Mouse (Mus musculus): ENCODE data around the gene Tada2a.

Gene Tada2a

GRCm38 (mm10) chr11:84113623-84114022 is 15.8 kb downstream of the Tada2a start:
- DNase-seq (ENCODE audit: low spot score in 2 of 2) = no peak

- no peak for DNase-seq (ENCODE audit: low spot score in 2 of 2)
These were observed 22.3 kb downstream of the Tada2a start for GRCm38 (mm10) chr11:84107137-84107536.

DNA sequence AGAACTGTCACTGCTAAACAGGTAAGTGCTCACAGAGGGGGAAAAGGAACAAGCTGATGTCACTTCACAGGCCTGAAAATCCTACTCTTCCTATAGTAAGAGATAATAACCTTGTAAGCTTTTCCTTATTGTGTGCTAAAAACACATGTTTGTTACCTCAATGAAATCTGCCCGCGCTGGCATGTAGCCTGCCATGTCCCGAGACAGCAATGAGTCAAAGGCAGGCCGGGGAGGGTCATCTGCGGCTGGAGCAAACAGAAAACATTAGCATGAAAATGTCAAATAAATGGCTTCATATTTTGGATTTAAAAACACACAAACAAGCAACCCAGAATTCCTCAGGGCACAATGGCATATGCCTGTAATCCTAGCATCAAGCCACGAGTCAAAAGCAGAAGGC is 25.4 kb downstream of the Tada2a start:
- DNase-seq (ENCODE audit: low spot score in 2 of 2) = no peak

GRCm38 (mm10) chr11:84101182-84101581 is 28.2 kb downstream of the Tada2a start:
- no peak for DNase-seq (ENCODE audit: low spot score in 2 of 2)

- no peak for DNase-seq (ENCODE audit: low spot score in 2 of 2)
These were observed 32.0 kb downstream of the Tada2a start for GRCm38 (mm10) chr11:84097251-84097998.

DNA sequence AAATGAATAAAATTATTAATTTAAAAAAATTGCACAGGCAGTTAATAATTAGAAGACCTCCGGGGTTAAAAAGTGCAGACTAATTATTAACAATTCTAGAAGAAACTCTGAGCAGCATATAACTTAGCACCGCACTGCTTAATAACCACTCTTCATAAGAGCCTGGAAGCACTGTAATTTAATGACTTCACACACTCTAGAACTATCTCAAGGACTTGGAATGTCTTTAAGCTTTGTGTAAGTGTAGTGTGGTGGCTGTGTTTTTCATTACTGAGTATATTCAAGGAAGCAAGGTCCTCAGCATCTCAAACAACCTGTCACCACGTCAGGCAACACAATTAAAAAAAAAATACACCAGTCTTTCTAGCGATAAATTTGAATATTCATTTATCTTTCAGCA is 34.3 kb downstream of the Tada2a start:
- no peak for DNase-seq (ENCODE audit: low spot score in 2 of 2)

GRCm38 (mm10) chr11:84090572-84090971 is 38.8 kb downstream of the Tada2a start:
- no peak for DNase-seq (ENCODE audit: low spot score in 2 of 2)

GRCm38 (mm10) chr11:84081901-84082300 is 47.5 kb downstream of the Tada2a start:
- DNase-seq (ENCODE audit: low spot score in 2 of 2) = no peak

- no peak for DNase-seq (ENCODE audit: low spot score in 2 of 2)
These were observed 49.1 kb downstream of the Tada2a start for GRCm38 (mm10) chr11:84080327-84080726.

DNA sequence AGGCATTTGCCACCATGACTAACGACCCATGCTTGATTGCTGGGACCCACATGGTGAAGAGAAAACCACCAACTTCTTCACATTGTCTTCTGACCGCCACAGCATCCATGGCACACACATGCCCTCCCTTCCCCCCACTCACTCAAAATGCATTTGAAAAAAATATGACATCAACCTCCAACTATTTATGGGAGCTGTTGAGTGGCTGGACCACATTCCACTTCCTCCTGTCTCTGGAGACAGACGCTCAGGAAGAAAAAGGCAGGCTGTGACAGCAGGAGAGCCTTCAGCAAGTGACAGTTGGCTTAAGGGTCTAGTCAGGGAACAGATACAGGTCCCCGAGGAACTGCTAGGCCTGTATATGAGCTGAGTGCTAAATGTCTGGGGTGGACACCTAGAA is 49.5 kb downstream of the Tada2a start:
- no peak for DNase-seq (ENCODE audit: low spot score in 2 of 2)

- no peak for DNase-seq (ENCODE audit: low spot score in 2 of 2)
These were observed 50.0 kb downstream of the Tada2a start for GRCm38 (mm10) chr11:84079361-84079760.

DNA sequence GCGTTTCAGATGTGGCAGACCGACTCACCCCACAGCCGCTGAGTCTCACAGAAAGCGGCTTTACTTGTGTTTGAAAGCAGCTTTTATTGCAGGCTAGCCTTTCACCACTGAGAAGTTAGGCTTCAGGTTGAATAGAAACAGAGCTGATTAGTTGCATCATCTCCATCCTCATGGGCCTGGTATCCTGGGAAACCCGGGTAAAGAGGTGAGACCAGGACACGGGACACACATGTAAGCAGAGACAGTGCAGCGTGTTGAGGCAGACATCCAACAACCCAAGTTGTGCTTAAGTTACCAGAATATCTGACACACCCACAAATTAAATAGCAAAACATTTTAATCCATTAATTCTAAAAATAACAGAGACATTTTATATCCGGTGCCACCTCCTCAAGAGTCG is 50.8 kb downstream of the Tada2a start:
- no peak for DNase-seq (ENCODE audit: low spot score in 2 of 2)

DNA sequence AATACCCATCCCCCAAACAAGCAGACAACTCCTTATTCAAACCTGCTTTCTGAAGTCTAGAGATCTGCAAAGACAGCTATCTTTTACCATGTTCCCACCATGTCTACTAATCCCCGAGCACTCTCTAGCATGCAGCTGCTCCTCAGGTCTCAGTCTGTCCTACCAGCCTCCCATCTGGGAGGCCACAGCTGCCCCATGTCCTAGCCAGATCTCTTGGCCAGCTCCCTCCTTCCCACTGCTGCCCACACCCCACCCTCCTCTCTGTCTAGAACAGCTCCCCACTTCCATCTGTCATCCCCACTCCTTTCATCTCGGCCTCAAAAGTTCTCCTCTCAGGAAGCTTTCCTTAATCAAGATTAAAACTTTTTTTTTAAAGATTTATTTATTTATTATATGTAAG is 52.4 kb downstream of the Tada2a start:
- DNase-seq (ENCODE audit: low spot score in 2 of 2) = no peak

DNA sequence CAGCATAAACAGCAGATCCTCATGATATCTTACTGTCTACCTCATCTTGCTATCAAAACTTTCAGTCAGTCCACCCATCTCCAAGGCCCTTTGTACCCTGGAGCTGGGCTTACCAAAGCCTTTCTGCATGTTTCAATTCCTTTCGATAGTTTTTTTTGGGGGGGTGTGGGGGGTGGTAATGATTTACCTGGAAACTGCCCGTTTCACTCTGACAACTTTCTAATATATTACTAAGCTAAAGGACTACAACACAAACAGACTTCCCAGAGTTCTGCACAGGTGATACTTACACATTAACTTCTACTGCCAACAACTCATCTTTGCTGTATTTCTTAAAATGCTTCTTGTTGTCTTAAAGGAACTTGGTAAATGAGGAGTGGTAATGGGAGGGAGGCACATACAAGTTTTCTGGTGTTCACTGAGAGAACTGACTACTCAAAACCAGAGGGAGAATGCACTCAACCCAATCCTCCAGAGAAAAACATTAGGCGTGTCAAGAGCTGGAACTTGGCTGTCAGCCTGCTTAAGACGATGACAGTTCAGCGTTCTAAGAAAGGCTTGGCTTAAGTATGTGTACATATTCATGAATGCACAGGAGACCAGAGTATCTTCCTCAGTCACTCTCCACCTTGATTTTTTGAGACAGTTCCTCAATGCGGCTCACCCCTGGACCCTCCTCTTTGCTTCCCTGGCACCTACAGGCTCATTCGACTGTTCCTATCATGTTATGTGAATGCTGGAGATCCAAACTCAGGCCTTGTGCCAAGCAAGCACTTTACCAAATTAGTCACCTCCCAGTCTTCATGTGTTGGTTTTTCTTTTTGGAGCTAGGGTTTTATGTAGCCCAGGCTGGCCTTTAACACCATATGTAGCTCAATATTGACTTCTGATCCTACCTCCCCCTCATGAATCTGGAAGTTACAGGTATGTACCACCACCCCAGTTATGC is 55.3 kb downstream of the Tada2a start:
- DNase-seq (ENCODE audit: low spot score in 2 of 2) = no peak

GRCm38 (mm10) chr11:84072904-84073651 is 56.3 kb downstream of the Tada2a start:
- DNase-seq (ENCODE audit: low spot score in 2 of 2) = peak; percentile 32 to 53

GRCm38 (mm10) chr11:84069034-84069370 is 60.4 kb downstream of the Tada2a start, which contains the start of gene Dusp14:
Dusp14 (minus strand) TSS chr11:84069261.
- no peak for DNase-seq (ENCODE audit: low spot score in 2 of 2)

DNA sequence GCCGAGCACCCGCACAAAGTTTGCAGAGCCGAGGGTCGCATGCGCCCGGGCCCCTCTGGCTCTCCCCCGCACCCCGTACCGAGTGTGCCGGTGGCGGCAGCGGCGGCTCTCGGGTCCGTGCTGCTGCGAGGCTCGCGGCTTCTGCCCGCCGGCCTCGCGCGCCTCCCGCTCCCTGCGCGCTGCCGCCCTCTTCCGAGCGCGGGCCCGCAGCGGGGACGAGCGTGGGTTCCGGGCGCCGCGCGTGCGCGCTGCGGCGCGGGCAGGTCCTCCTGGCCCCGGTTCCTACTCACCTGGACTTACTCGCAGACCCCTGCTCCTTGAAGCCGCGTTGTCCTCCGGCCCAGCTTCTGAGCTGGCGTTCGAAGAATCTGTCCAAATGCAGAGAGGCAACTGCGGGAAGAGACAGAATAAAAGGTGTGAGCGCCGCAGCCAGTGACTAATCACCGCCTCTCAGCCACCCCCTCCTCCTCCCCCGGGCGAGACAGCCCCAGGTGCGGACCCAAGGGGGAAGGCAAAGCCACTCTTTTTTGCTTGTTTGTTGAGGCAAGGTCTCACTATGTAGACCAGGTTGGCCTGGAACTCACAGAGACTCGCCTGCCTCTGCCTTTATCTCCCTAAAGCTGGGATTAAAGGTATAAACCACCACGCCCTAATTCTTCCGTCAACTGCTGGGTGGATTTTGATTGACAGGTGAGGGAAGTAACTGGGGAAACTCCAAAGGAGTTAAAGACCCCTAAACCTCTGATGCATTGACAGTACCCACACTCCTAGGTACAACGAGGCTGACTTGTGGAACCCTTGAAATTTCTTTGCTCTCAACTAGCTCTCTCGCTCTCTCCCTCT is 61.0 kb downstream of the Tada2a start:
- DNase-seq (ENCODE audit: low spot score in 2 of 2) = no peak

- no peak for DNase-seq (ENCODE audit: low spot score in 2 of 2)
These were observed 61.6 kb downstream of the Tada2a start for GRCm38 (mm10) chr11:84067720-84068190.

DNA sequence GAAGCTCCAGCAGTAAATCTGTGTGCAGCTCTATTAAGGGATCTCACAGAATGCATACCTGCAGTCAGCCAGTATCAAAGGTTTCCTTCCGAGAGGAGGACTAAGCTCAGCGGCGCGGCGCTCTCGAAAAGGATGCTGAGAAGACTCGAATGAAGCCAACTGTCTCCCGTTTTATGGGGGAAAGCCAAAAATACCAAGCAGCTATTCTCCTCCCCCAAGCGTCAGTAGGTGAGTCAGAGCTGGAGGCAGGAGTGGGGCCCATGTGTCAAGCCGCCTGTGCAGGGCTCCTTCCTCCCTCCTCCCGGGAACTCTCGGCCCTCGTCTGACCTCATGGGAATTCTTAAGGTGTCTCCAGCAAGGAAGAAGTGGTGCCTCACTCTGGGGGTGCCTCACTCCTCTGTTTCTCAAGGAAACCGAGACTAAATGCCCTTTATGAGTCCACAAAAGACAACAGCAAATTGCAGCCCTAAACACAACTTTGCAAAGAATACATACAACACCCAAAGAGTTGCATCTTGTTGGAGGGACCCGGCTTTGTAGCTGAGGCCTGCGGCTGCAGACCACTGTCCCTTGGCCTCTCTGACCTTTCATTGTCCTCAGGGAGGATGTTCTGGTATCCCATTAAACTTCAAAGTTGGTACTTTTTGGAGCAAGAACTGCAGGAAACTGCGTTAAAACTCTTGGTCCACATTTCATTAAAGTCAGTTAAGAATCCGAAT is 62.3 kb downstream of the Tada2a start:
- peak in 1 of 2 experiments; percentile 45 for DNase-seq (ENCODE audit: low spot score in 2 of 2)

GRCm38 (mm10) chr11:84066071-84066481 is 63.3 kb downstream of the Tada2a start:
- DNase-seq (ENCODE audit: low spot score in 2 of 2) = no peak
